Mouse (Mus musculus) hindbrain, embryonic 12.5 days (tissue): ENCODE results near the gene P2ry2. TPM values are rescaled to one million over a fixed set of nuclear protein-coding genes. Genes with fewer than 3 reads are reported as not detected.

Experiments used
- ATAC-seq: fragments of 200-750 bp; cut with Nextera tagmentation; 2 replicates; pipeline ENCODE4 v1.8.0; 2017; ENCODE audit warnings: moderate TSS enrichment; ENCODE audit not compliant: low FRiP score
- H3K27ac ChIP-seq: fragments of 300-500 bp; sonication (generic); 2 replicates; pipeline ENCODE4 v1.5.1; 2016; ENCODE audit warnings: mild to moderate bottlenecking
- H3K27me3 ChIP-seq: fragments of 300-500 bp; sonication (generic); 2 replicates; pipeline ENCODE4 v1.6.1; 2016; ENCODE audit warnings: mild to moderate bottlenecking
- H3K36me3 ChIP-seq: fragments of 300-500 bp; sonication (generic); 2 replicates; pipeline ENCODE4 v1.6.1; 2016; ENCODE audit warnings: mild to moderate bottlenecking
- H3K4me1 ChIP-seq: fragments of 300-500 bp; sonication (generic); 2 replicates; pipeline ENCODE4 v1.6.1; 2016
- H3K4me2 ChIP-seq: fragments of 300-500 bp; sonication (generic); replicated peaks from 2 replicates; pipeline ENCODE4 v1.6.1; 2016; ENCODE audit warnings: mild to moderate bottlenecking
- H3K4me3 ChIP-seq: fragments of 300-500 bp; sonication (generic); 2 replicates; pipeline ENCODE4 v1.5.1; 2016; ENCODE audit warnings: mild to moderate bottlenecking
- H3K9ac ChIP-seq: fragments of 300-500 bp; sonication (generic); 2 replicates; pipeline ENCODE4 v1.6.1; 2016; ENCODE audit warnings: mild to moderate bottlenecking, moderate library complexity
- H3K9me3 ChIP-seq: fragments of 300-500 bp; sonication (generic); replicated peaks from 2 replicates; pipeline ENCODE4 v1.6.1; 2016; ENCODE audit warnings: mild to moderate bottlenecking
- WGBS: fragments of 180-500 bp; shearing (Covaris S2); methylation state at CpG from one replicate; pipeline ENCODE4 v1.1.7; 2016; 5-methylcytosine and 5-hydroxymethylcytosine counted together
- polyA plus RNA-seq: library from polyadenylated mRNA; unstranded; fragments of >200 nt; fragmentation: Nextera tagmentation; extraction: Ambion mirVana; gene quantifications from 2 replicates; pipeline ENCODE4 v1.2.1, GENCODE M21; 2016

The P2ry2 gene
- polyA plus RNA-seq, 1 experiment from 2014 or later, result 0.61 TPM

DNA sequence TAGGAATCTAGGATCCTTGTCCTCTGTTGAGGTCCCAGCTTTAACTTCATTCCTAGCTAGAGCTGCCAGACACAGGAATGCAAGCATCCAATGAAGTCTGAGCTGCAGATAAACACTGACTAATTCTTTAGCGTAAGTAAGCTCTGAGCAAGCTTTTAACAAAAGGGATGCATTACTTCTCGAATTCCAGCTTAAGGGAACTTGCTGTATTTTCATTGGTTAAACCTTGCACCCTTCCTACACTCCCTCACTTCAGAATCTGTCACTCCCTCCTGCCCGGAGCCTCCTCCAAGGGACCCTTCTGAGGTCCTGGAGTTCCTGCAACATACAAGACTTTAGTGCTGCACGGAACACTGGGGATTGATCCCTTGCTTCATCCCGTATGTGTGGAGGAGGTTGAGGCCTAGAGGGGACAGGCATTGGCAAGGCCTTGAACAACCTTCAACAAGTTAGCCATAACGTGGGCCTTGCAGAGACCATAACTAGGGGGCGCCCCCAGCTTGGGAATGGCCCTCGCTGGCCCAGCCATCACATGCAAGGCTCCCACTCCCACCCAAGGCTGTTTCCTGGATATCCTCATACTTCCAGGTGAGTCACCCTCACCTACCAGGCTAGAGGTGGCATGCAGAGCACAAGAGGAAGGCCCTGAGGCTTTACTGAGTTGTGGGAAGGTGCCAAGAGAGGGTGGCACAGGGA lies 31.3 kb upstream of the P2ry2 start:
- 66% methylated on average over 8 of the region's 8 CpGs for WGBS
- no peak overlapping the region for H3K27ac ChIP-seq
- H3K9ac ChIP-seq, result no peak overlapping the region
- no peak overlapping the region for H3K4me2 ChIP-seq
- ATAC-seq, result no peak
- H3K36me3 ChIP-seq, result no peaks in the 10 kb centered on the region
- peaks cover 9% of the 10 kb centered on the region for H3K4me1 ChIP-seq
- H3K27me3 ChIP-seq, result peaks cover 4% of the 10 kb centered on the region; the same call in 1 of the 2 replicates
- H3K9me3 ChIP-seq, result no peaks in the 10 kb centered on the region
- no peak overlapping the region for H3K4me3 ChIP-seq

DNA sequence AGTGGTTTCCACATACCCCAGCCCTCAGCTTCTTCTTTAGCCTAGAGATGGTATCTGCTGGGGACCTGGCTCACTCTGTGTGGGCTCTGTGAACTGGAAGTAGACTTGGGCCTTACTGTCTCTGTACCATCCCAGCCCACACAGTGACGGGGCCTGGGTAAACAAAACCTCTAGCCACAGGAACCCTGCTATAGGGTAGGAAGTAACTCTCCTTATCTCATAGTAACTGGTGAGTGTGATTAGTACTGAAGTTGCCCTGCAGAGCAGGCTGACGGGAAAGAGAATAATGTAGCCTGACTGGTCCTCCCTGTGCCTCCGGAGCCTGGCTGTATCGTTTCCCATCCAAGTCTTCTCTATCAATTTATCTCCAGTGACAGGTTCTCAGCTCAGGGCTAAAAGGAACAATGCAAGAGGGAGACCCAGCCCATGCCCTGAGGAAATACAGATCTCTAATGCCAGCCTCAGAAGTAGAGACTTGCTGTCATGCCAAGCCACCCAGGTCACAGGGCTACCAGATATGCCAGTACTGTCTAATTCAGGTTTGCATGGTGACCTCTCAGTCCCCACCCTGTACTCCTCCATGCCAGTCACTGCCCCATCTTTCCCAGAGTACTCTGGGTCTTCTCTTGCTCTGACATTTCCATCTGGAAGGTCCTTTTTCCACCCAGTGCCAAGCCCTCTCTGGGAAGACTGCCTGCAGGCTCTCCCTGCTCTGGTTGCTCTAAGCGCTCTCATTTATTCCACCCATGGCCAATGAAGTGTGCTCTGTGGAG lies 29.5 kb upstream of the P2ry2 start:
- Histone ChIP-seq H3K27me3 (peaks cover 4% of the 10 kb centered on the region; the same call in 1 of the 2 replicates), H3K36me3 (no peaks in the 10 kb centered on the region), H3K9me3 (no peaks in the 10 kb centered on the region), H3K27ac (no peak overlapping the region), H3K4me2 (no peak overlapping the region), H3K4me3 (no peak overlapping the region), H3K9ac (no peak overlapping the region), H3K4me1 (peaks cover 5% of the 10 kb centered on the region; the same call in 1 of the 2 replicates)
- WGBS, result 53% methylated on average over 5 of the region's 5 CpGs
- ATAC-seq, result no peak

DNA sequence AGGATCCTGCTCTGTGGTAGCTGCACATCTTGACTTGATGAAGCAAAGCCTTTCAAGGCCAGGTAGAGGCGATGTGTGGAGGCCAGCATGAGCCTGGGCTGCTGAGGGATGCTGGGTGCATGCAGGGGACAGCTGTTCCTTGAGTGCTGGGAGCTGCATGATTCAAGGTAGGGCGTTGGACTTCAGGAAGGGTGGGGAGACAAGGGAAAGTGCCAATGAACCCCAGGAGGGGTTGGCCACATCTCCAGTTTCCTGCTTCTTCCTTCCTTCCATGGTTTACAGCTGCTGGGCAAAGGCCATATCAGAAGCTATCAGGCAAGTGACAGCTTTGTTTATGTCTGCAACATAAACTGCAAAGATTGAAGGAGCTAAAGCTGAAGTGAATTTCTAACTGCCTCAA lies 28.9 kb upstream of the P2ry2 start:
- Histone ChIP-seq H3K4me3 (no peak overlapping the region), H3K27me3 (peaks cover 4% of the 10 kb centered on the region; the same call in 1 of the 2 replicates), H3K4me2 (no peak overlapping the region), H3K9me3 (no peaks in the 10 kb centered on the region), H3K27ac (no peak overlapping the region), H3K9ac (no peak overlapping the region), H3K4me1 (peaks cover 5% of the 10 kb centered on the region; the same call in 1 of the 2 replicates), H3K36me3 (no peaks in the 10 kb centered on the region)
- no peak for ATAC-seq
- WGBS, result 73% methylated on average over 2 of the region's 2 CpGs

DNA sequence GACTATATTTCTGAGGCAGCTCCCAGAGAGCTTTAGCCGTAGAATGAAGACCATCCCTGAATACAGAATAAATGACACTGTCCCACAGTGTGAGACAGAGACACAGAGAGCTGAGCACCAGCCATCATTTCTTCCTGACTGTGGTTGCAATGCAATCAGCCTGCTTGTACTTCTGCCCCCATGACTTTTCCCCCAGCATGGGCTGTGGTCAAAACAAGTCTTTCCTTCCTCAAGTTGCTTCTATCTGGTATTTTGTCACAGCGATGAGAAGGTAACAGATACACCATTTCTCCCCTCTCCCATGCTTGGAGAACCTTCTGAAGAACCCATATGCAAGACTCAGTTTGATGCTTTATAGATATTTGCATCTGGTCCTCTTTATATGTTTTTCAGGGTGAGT lies 20.7 kb upstream of the P2ry2 start:
- ATAC-seq, result no peak
- 89% methylated on average over 2 of the region's 2 CpGs for WGBS
- H3K4me1 ChIP-seq, result peaks cover 3% of the 10 kb centered on the region; the same call in 1 of the 2 replicates

DNA sequence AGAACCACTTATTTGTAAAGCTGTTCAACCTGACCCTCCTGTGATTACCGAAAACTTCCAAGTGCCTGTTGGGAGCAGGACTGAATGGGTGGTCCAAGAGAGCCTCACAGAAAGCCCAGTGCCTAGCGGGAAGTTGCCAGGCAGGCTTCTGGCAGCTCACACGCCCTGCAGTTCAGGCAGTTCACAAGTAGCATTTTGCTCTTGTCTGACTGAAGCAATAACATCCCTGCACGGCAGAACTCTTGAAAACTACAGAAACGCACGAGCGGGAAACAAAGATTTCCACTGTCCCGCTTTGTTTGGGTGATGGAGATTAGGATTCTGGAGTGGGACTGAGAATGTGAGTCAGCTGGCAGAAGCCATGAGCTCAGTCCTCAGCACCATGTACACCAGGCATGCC lies 18.6 kb upstream of the P2ry2 start:
- Histone ChIP-seq H3K27ac (no peak overlapping the region), H3K9ac (no peak overlapping the region), H3K4me1 (peaks cover 3% of the 10 kb centered on the region; the same call in 1 of the 2 replicates), H3K9me3 (no peaks in the 10 kb centered on the region), H3K36me3 (no peaks in the 10 kb centered on the region), H3K4me3 (no peak overlapping the region), H3K27me3 (no peaks in the 10 kb centered on the region), H3K4me2 (no peak overlapping the region)
- 58% methylated on average over 8 of the region's 8 CpGs for WGBS
- no peak for ATAC-seq

More for the DNA sequence above, 20.7 kb upstream of the P2ry2 start:
- H3K4me2 ChIP-seq, result no peak overlapping the region
- H3K9me3 ChIP-seq, result no peaks in the 10 kb centered on the region
- H3K9ac ChIP-seq, result no peak overlapping the region
- H3K27me3 ChIP-seq, result no peaks in the 10 kb centered on the region
- H3K27ac ChIP-seq, result no peak overlapping the region
- H3K36me3 ChIP-seq, result no peaks in the 10 kb centered on the region
- no peak overlapping the region for H3K4me3 ChIP-seq

DNA sequence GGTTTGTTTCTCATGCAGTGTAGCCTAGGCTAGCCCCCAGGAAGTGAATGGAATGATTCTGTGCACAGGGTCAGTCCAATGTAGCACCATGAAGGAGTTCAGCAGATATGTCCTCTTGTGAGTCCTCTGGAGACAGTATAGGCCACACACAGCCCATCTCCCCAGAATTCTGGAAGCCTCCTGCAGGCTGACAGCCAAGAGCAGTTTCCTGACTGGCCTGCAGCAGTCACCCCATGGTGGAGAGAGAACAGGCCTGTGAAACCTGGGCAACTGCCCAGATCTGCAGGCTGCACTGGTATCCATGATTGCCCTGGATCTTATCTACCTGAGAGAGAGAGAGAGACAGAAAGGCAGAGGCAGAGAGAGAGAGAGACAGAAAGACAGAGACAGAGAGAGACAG lies 18.1 kb upstream of the P2ry2 start:
- peaks cover 3% of the 10 kb centered on the region; the same call in 1 of the 2 replicates for H3K4me1 ChIP-seq
- H3K27me3 ChIP-seq, result no peaks in the 10 kb centered on the region
- ATAC-seq, result no peak
- H3K4me3 ChIP-seq, result no peak overlapping the region
- H3K9me3 ChIP-seq, result no peaks in the 10 kb centered on the region
- H3K27ac ChIP-seq, result no peak overlapping the region
- no peaks in the 10 kb centered on the region for H3K36me3 ChIP-seq
- no peak overlapping the region for H3K9ac ChIP-seq
- no peak overlapping the region for H3K4me2 ChIP-seq

DNA sequence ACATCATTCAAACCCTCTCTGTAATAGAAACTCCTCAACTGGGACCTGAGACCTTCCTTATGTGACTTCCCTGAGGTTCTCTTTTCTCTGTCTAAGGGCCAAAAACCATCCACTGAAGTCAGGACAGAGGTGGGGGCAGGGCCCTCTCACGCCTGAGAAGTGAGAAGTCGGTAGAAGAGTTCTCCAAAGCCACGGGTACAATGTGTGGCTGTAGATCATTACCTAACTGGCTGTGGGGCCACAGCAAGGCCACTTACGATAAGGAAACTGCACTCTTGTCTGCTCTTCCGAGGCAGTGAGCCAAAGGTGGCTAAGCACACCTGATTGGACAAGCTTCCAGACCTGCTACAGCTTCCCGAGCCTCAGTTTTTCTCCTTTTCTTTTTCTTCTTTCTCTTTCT lies 16.8 kb upstream of the P2ry2 start:
- Histone ChIP-seq H3K27me3 (no peaks in the 10 kb centered on the region), H3K4me3 (no peak overlapping the region), H3K9me3 (no peaks in the 10 kb centered on the region), H3K4me1 (peaks cover 3% of the 10 kb centered on the region; the same call in 1 of the 2 replicates), H3K36me3 (no peaks in the 10 kb centered on the region), H3K27ac (no peak overlapping the region), H3K9ac (no peak overlapping the region), H3K4me2 (no peak overlapping the region)
- ATAC-seq, result no peak
- WGBS, result 74% methylated on average over 6 of the region's 6 CpGs

DNA sequence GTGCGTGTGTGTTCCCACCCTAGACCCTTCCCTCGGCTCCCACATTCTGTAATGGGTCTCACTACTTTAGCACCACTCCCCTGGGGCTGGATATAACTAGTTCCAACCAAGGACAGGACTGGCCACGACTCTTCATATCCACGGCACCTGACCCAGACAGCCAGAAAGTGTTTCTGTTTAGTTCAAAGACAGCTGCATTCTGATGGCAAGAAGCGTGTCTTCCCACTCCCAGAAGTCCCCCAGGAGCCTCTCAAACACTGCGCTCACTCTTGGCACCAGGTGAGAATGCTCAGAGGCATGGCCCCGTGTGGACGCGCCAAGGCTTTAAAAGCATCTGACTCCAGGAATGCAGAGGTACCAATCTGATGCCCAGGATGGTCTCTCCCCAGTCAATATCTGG lies 16.3 kb upstream of the P2ry2 start:
- 90% methylated on average over 9 of the region's 9 CpGs for WGBS
- Histone ChIP-seq H3K4me3 (no peak overlapping the region), H3K4me1 (peaks cover 3% of the 10 kb centered on the region; the same call in 1 of the 2 replicates), H3K9ac (no peak overlapping the region), H3K36me3 (no peaks in the 10 kb centered on the region), H3K9me3 (no peaks in the 10 kb centered on the region), H3K27ac (no peak overlapping the region), H3K27me3 (no peaks in the 10 kb centered on the region), H3K4me2 (no peak overlapping the region)
- no peak for ATAC-seq

DNA sequence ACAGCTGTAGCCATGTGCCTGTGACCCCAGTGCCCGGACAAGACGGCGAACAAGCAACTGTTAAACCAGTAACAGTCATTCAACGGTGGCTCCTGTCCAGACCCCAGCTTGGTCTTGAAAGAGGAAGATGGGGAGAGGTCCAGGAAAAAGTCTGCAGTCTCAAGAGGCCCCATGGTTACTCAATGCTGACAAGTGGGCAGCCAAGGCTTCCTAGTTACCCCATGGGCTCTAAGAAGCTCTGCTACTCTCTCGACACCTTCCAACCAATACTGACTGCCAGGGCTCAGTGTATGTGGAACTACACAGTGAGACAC lies 15.7 kb upstream of the P2ry2 start:
- no peak overlapping the region for H3K4me2 ChIP-seq
- WGBS, result 90% methylated on average over 5 of the region's 5 CpGs
- no peaks in the 10 kb centered on the region for H3K36me3 ChIP-seq
- H3K4me3 ChIP-seq, result no peak overlapping the region
- no peaks in the 10 kb centered on the region for H3K27me3 ChIP-seq
- H3K27ac ChIP-seq, result no peak overlapping the region
- H3K9me3 ChIP-seq, result no peaks in the 10 kb centered on the region
- no peak for ATAC-seq
- H3K4me1 ChIP-seq, result peaks cover 3% of the 10 kb centered on the region; the same call in 1 of the 2 replicates
- H3K9ac ChIP-seq, result no peak overlapping the region

DNA sequence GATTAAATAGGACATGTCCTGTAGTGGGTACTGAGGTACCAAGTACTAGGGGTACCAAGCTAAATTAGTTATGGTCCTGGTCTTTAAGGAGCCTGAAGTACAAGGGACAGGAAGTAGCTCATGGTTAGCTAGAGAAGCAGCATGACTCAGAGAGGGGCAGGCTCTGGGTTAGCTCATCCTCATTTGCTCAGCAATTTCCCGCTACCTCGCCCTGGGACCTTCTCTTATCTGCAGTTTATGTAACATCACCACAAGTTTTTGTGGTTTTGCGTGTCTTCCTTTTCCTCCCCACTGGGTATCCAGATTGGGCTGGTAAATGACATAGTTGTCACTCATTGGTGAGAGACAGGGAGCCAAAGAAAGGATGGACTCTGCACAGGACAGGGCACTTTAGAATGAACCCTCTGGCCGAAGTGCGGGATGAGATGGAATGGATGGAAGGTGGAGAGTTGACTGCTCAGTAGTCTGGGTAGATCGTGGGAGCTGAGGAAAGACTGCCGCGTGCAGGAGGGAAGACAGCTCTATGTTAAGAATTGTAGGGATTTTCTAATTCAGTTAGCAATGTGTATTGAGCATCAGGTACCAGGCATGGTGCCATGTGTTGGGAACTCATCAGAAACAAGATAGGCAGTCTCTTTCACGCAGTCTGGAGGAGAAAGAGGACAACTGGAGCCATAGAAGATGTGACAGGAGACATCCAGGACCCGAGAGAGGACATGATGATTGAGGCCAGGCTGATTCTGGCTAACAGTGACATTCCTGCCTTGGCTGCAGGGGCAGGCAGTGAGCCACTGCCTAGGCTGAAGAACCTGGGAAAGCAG lies 15.2 kb upstream of the P2ry2 start:
- Histone ChIP-seq H3K9me3 (no peaks in the 10 kb centered on the region), H3K36me3 (no peaks in the 10 kb centered on the region), H3K27me3 (no peaks in the 10 kb centered on the region), H3K4me3 (no peak overlapping the region), H3K9ac (no peak overlapping the region), H3K4me2 (no peak overlapping the region), H3K27ac (no peak overlapping the region), H3K4me1 (peaks cover 3% of the 10 kb centered on the region; the same call in 1 of the 2 replicates)
- ATAC-seq, result no peak
- 92% methylated on average over 10 of the region's 10 CpGs for WGBS

DNA sequence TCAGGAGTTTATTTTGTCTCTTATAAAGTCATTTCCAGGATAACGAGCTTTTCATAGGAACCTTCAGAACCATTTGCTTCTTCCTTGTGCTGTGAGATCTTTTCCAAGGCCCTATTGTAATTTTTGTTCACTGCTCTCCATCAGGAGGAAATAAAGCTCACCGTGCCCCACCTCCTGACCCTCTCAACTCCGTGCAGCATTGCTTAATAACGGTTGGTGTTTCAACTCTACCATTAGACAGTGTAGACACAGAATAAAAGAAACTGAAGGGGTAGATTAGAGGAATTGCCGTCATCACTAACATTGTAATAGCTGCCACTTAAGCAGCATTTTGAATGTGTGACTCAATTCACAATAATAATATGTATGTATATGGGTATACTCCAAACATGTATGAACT lies 14.2 kb upstream of the P2ry2 start:
- Histone ChIP-seq H3K4me2 (no peak overlapping the region), H3K27ac (no peak overlapping the region), H3K9me3 (no peaks in the 10 kb centered on the region), H3K9ac (no peak overlapping the region), H3K36me3 (no peaks in the 10 kb centered on the region), H3K4me3 (no peak overlapping the region), H3K27me3 (no peaks in the 10 kb centered on the region), H3K4me1 (peaks cover 3% of the 10 kb centered on the region; the same call in 1 of the 2 replicates)
- 75% methylated on average over 5 of the region's 5 CpGs for WGBS
- no peak for ATAC-seq

DNA sequence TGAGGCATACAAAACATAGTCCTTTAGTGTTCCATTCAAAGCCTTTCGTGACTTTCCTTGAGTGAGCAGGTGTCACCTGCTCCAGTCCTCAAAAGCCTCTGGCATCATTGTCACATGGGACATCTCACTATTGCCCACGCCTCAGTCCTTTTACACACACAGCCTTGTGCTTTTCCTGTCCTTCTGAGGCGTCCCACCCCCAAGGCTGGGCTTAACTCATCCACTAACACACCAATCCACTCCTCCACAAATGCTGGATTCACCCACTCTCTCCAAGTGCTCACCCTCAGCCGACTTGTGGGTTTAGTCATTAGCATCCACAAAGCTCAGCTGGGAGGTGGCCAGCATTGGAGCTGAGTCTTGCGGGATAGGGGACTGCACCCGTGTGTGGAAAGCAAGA lies 4.8 kb upstream of the P2ry2 start:
- Histone ChIP-seq H3K27ac (no peak overlapping the region), H3K4me3 (no peak overlapping the region), H3K36me3 (no peaks in the 10 kb centered on the region), H3K9me3 (no peaks in the 10 kb centered on the region), H3K4me2 (no peak overlapping the region), H3K9ac (no peak overlapping the region), H3K27me3 (peaks cover 36% of the 10 kb centered on the region), H3K4me1 (peaks cover 13% of the 10 kb centered on the region)
- 66% methylated on average over 6 of the region's 6 CpGs for WGBS
- ATAC-seq, result no peak
